Mouse (Mus musculus): ENCODE data around the gene Sptssb. TPM values are rescaled to one million over a fixed set of nuclear protein-coding genes. Genes with fewer than 3 reads are reported as not detected.

Sptssb gene
- 0.19 TPM in 1 of 2 replicates, not detected in the other for polyA plus RNA-seq (2012; rRNA removed)

DNA sequence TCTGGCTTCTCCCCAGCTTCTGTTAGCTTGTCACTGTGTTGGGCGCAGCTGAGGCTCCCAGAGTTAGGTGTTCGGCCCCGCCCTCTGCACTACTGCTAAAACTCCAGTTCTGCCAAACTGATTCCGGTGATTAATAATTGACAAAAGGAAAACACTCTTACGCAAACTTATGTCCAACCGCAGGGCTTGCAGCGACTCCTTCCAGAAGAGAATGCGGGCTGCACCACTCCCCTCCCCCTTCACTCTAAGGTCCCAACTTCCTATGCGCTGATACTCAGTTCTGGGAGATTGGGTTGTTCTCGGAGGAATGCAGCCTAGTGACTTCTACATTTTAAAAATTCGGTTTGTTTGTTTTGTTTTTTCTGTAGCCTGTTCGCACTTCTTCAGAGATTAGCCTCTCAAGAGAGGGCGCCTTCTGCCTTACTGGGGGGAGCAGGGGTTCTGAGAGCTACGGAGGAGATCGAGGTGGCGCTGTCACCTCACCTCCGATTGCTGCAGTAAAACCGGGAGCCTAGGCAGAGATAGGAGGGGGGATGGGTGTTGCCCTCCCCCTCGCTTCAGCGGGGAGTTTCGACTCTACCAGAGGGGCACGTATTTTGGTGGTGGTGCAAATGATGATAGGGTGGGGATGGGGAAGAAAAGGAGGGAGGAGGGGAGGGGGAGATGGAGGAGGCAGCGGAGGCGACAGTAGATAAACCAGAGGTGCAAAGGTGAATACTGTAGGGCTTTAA lies at the start of gene Sptssb:
TSS of gene Sptssb (minus strand) at position 83 of the 731 bp plus-strand sequence.
- H3K4me1 ChIP-seq (ENCODE audit: control insufficient read depth, insufficient read depth, low read length), result peaks cover 2% of the 10 kb centered on the region; the same call in 1 of the 2 replicates
- no peak within 1 kb of the TSS for H3K4me3 ChIP-seq (ENCODE audit: control insufficient read depth, low read depth, low read length)
- H3K27me3 ChIP-seq (ENCODE audit: control insufficient read depth, insufficient read depth, low read length), result no peaks in the 10 kb centered on the region
- H3K27ac ChIP-seq (ENCODE audit: control insufficient read depth, insufficient read depth, low read depth, low read length), result no peak within 1 kb of the TSS
- no peaks in the 10 kb centered on the region for H3K36me3 ChIP-seq (ENCODE audit: control insufficient read depth, insufficient read depth, low read length)
- TF ChIP-seq CTCF (IDR thresholded peaks at IDR 0.05; ENCODE audit: control insufficient read depth, insufficient read depth, insufficient replicate concordance, low read depth, low read length), result no peak
- no peak for TF ChIP-seq POLR2A (IDR thresholded peaks at IDR 0.05; ENCODE audit: control insufficient read depth, low read depth, low read length)

DNA sequence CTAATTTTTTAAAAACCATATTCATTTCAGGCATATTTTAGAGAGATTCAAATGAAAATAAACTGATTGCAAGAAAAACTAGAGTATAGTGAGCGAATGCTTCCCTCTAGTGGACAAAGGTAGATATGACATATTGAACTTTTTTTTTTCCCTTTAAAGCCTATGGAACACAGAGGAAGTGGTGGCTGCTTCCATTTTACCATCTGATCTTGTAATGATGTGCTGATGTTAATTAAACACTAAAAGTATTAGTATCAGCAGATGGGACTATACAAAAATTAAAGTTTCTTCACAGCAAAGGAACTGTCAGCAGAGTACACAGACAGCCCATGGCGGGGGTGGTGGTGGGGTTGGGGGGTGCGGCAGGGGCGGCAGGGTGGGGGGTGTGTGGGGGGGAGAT lies 48.3 kb upstream of the Sptssb start:
- no peaks in the 10 kb centered on the region; the same call in 1 of the 2 replicates for H3K4me1 ChIP-seq (ENCODE audit: control insufficient read depth, insufficient read depth, low read length)
- no peaks in the 10 kb centered on the region for H3K27me3 ChIP-seq (ENCODE audit: control insufficient read depth, insufficient read depth, low read length)
- no peak overlapping the region for H3K27ac ChIP-seq (ENCODE audit: control insufficient read depth, insufficient read depth, low read depth, low read length)
- no peak overlapping the region for H3K4me3 ChIP-seq (ENCODE audit: control insufficient read depth, low read depth, low read length)
- no peaks in the 10 kb centered on the region for H3K36me3 ChIP-seq (ENCODE audit: control insufficient read depth, insufficient read depth, low read length)
- TF ChIP-seq POLR2A (IDR thresholded peaks at IDR 0.05; ENCODE audit: control insufficient read depth, low read depth, low read length) (no peak), CTCF (IDR thresholded peaks at IDR 0.05; ENCODE audit: control insufficient read depth, insufficient read depth, insufficient replicate concordance, low read depth, low read length) (no peak; the same call in 1 of the 2 replicates)

DNA sequence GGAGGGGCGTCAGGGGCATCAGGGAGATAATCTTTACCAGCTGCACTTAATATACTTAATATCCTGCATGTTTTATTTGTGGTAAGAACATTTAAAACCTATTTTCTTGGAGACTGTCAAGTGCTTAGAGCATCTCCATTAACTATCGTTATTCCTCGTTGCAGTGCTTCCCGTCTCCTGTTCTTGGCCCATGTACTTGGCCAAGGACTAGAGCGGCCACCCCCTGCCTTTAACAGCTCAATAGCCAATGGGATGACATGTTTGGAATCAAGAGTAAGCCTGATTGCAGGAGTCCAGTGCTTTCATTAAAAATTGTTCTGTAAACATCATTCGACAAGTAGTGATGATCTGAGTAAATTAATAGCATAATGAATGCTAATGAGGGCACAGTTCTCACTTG lies 47.8 kb upstream of the Sptssb start:
- H3K27ac ChIP-seq (ENCODE audit: control insufficient read depth, insufficient read depth, low read depth, low read length), result no peak overlapping the region
- no peak overlapping the region for H3K4me3 ChIP-seq (ENCODE audit: control insufficient read depth, low read depth, low read length)
- no peaks in the 10 kb centered on the region; the same call in 1 of the 2 replicates for H3K4me1 ChIP-seq (ENCODE audit: control insufficient read depth, insufficient read depth, low read length)
- no peaks in the 10 kb centered on the region for H3K36me3 ChIP-seq (ENCODE audit: control insufficient read depth, insufficient read depth, low read length)
- H3K27me3 ChIP-seq (ENCODE audit: control insufficient read depth, insufficient read depth, low read length), result no peaks in the 10 kb centered on the region
- no peak for TF ChIP-seq POLR2A (IDR thresholded peaks at IDR 0.05; ENCODE audit: control insufficient read depth, low read depth, low read length)
- no peak for TF ChIP-seq CTCF (IDR thresholded peaks at IDR 0.05; ENCODE audit: control insufficient read depth, insufficient read depth, insufficient replicate concordance, low read depth, low read length)

GRCm38 (mm10) chr3:69902787-69903477 lies 43.2 kb upstream of the Sptssb start:
- Histone ChIP-seq H3K4me3 (ENCODE audit: control insufficient read depth, low read depth, low read length) (no peak overlapping the region), H3K27ac (ENCODE audit: control insufficient read depth, insufficient read depth, low read depth, low read length) (no peak overlapping the region), H3K27me3 (ENCODE audit: control insufficient read depth, insufficient read depth, low read length) (no peaks in the 10 kb centered on the region), H3K36me3 (ENCODE audit: control insufficient read depth, insufficient read depth, low read length) (no peaks in the 10 kb centered on the region), H3K4me1 (ENCODE audit: control insufficient read depth, insufficient read depth, low read length) (no peaks in the 10 kb centered on the region; the same call in 1 of the 2 replicates)
- no peak for TF ChIP-seq CTCF (IDR thresholded peaks at IDR 0.05; ENCODE audit: control insufficient read depth, insufficient read depth, insufficient replicate concordance, low read depth, low read length)
- TF ChIP-seq POLR2A (IDR thresholded peaks at IDR 0.05; ENCODE audit: control insufficient read depth, low read depth, low read length), result no peak

- no peak overlapping the region for H3K27ac ChIP-seq (ENCODE audit: control insufficient read depth, insufficient read depth, low read depth, low read length)
- H3K27me3 ChIP-seq (ENCODE audit: control insufficient read depth, insufficient read depth, low read length), result no peaks in the 10 kb centered on the region
- no peaks in the 10 kb centered on the region for H3K36me3 ChIP-seq (ENCODE audit: control insufficient read depth, insufficient read depth, low read length)
- no peak overlapping the region for H3K4me3 ChIP-seq (ENCODE audit: control insufficient read depth, low read depth, low read length)
- no peak for TF ChIP-seq POLR2A (IDR thresholded peaks at IDR 0.05; ENCODE audit: control insufficient read depth, low read depth, low read length)
- TF ChIP-seq CTCF (IDR thresholded peaks at IDR 0.05; ENCODE audit: control insufficient read depth, insufficient read depth, insufficient replicate concordance, low read depth, low read length), result no peak
- no peaks in the 10 kb centered on the region; the same call in 1 of the 2 replicates for H3K4me1 ChIP-seq (ENCODE audit: control insufficient read depth, insufficient read depth, low read length)
Measured at GRCm38 (mm10) chr3:69902382-69902781, 42.6 kb upstream of the Sptssb start.

DNA sequence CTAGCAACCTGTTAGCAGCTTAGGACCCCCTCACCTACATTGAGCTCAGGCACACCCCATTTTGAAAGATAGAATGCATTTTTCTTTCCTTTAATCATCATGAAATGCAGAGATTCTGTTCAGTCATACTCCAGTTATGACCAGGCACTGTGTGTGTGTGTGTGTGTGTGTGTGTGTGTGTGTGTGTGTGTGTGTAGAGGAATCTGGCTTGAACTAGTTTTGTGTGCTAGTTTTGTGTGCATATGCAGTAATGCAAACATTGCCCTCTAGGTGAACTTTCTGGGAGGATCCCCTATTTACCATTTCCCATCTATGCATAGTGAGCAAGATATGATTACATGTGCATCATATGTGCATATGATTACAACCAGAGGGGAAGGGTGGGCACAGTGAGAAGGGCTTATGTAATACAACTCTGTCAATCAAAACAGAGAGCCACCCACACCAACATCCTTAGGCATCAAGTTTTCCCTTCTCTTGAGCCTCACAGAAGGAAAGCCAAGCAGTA lies 42.2 kb upstream of the Sptssb start:
- no peaks in the 10 kb centered on the region for H3K27me3 ChIP-seq (ENCODE audit: control insufficient read depth, insufficient read depth, low read length)
- no peaks in the 10 kb centered on the region for H3K36me3 ChIP-seq (ENCODE audit: control insufficient read depth, insufficient read depth, low read length)
- no peak overlapping the region for H3K27ac ChIP-seq (ENCODE audit: control insufficient read depth, insufficient read depth, low read depth, low read length)
- no peak overlapping the region for H3K4me3 ChIP-seq (ENCODE audit: control insufficient read depth, low read depth, low read length)
- no peaks in the 10 kb centered on the region; the same call in 1 of the 2 replicates for H3K4me1 ChIP-seq (ENCODE audit: control insufficient read depth, insufficient read depth, low read length)
- TF ChIP-seq CTCF (IDR thresholded peaks at IDR 0.05; ENCODE audit: control insufficient read depth, insufficient read depth, insufficient replicate concordance, low read depth, low read length) (no peak), POLR2A (IDR thresholded peaks at IDR 0.05; ENCODE audit: control insufficient read depth, low read depth, low read length) (no peak)

DNA sequence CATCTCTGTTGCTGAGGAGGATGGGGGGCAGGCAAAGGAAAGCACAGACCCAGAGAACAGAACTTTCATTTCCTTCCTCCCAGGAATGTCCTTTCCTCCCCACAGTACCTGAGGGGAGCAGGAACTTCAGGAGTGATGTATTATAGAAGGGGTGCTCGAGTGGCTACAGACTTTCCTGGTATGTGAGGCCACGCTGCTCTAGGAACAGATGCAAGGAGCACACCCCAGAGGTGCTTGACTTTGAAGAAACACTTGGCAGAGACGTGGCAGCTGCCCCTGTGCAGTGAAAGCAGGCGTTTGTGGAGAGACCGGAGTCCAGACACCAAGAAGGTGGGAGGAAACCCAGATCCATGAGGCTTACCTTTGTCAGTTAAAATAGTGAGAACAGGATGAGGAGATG lies 40.6 kb upstream of the Sptssb start:
- no peaks in the 10 kb centered on the region for H3K27me3 ChIP-seq (ENCODE audit: control insufficient read depth, insufficient read depth, low read length)
- no peaks in the 10 kb centered on the region for H3K36me3 ChIP-seq (ENCODE audit: control insufficient read depth, insufficient read depth, low read length)
- H3K27ac ChIP-seq (ENCODE audit: control insufficient read depth, insufficient read depth, low read depth, low read length), result no peak overlapping the region
- no peaks in the 10 kb centered on the region; the same call in 1 of the 2 replicates for H3K4me1 ChIP-seq (ENCODE audit: control insufficient read depth, insufficient read depth, low read length)
- no peak for TF ChIP-seq CTCF (IDR thresholded peaks at IDR 0.05; ENCODE audit: control insufficient read depth, insufficient read depth, insufficient replicate concordance, low read depth, low read length)
- TF ChIP-seq POLR2A (IDR thresholded peaks at IDR 0.05; ENCODE audit: control insufficient read depth, low read depth, low read length), result no peak
- no peak overlapping the region for H3K4me3 ChIP-seq (ENCODE audit: control insufficient read depth, low read depth, low read length)

Measured in testis, adult 2 months (tissue).